8 mouse cellular contexts compared by ENCODE assay signal in the genomic region with DNA sequence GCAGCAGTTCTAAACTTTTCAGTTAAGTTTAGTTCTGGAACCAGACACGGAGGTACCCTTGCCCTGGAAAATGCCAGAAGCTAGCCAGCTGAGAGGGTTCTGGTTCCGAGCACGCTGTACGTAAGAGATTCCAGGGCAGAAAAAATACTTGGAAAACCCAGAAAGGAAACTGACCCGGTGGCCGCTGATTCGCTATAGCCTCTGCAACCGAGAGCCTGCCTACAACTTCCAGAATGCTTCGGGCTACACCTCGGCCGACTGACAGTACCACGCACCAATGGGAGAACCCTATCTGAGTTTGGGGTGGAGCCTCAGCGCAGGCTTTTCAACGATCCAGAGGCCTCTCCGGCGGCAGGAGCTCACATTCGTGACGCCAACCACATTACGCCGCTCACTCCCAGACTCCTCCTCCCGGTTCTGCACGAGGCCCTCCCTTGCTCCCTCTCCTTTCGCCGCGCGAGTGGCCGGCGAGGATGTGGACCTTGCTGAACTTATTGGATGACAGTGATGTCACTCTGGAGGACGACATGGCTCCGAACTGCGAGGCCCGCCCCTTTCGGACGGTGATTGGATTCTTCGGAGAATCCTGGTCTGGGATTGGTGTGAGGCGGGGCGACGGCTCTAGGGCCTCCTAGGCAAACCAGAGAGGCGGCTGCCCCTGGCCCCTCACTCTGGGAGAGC. TPM values are rescaled to one million over a fixed set of nuclear protein-coding genes. Genes with fewer than 3 reads are reported as not detected.
A peak's percentile ranks its signal among the peaks of the same experiment; 100 is the strongest.
DNase-seq lines count a peak whose midpoint lies in the region; ATAC-seq and TF ChIP-seq lines count a peak whose summit lies in the region.

A gene (plus strand): TSS at position 378 of the 681 bp plus-strand sequence.

- WGBS in embryonic facial prominence, embryonic 14.5 days = 0% methylated on average over 38 of the region's 39 CpGs
- 2% methylated on average over 39 of the region's 39 CpGs for WGBS in heart, adult 2 months
- under 1% methylated on average over 39 of the region's 39 CpGs for WGBS in limb, embryonic 13.5 days
- WGBS in midbrain, embryonic 16.5 days = under 1% methylated on average over 39 of the region's 39 CpGs

- no peak for TF ChIP-seq EP300 in heart, adult 2 months (IDR thresholded peaks at IDR 0.05; ENCODE audit: insufficient read depth, low read depth, low read length)

- intact Hi-C loops in heart, adult 2 months (cut with DNase I) = loop anchor here (2.0 to 10.0 kb wide), 3 partner anchors 47 to 757 kb away; a partner anchor contains a TSS

- H3K79me2 ChIP-seq in heart, adult 2 months (replicated peaks; ENCODE audit: control insufficient read depth, insufficient read depth, low read length) = no peaks in the 10 kb centered on the region

- peaks cover 28% of the 10 kb centered on the region for H3K4me1 ChIP-seq in embryonic facial prominence, embryonic 14.5 days (ENCODE audit: control insufficient read depth, insufficient read depth, low read length)
- H3K4me1 ChIP-seq in heart, adult 2 months (ENCODE audit: control insufficient read depth, insufficient read depth, low read length) = peaks cover 4% of the 10 kb centered on the region
- peaks cover 48% of the 10 kb centered on the region for H3K4me1 ChIP-seq in limb, embryonic 13.5 days
- peaks cover 26% of the 10 kb centered on the region for H3K4me1 ChIP-seq in midbrain, embryonic 16.5 days (ENCODE audit: control insufficient read depth, insufficient read depth, low read length)

- DNase-seq in 3T3-L1 (ENCODE audit: low read depth, low spot score) = peak; percentile 100
- peak; percentile 83 to 94 for DNase-seq in adrenal gland, postnatal 4 days (ENCODE audit: low spot score in 2 of 2)
- peak; percentile 100 for DNase-seq in embryonic facial prominence, embryonic 14.5 days (ENCODE audit: low spot score)
- DNase-seq in heart, adult 2 months = peak; percentile 98 to 100
- peak; percentile 99 to 100 for DNase-seq in kidney, adult 8-10 months
- DNase-seq in spleen, postnatal 10 days (ENCODE audit: low spot score in 2 of 2) = peak; percentile 95

- peak within 1 kb of the TSS; percentile 48 for H3K4me3 ChIP-seq in embryonic facial prominence, embryonic 14.5 days (ENCODE audit: low read depth, low read length)
- peak within 1 kb of the TSS; percentile 63 for H3K4me3 ChIP-seq in heart, adult 2 months
- H3K4me3 ChIP-seq in limb, embryonic 13.5 days = peak within 1 kb of the TSS; percentile 59
- peak within 1 kb of the TSS; percentile 49 for H3K4me3 ChIP-seq in midbrain, embryonic 16.5 days (ENCODE audit: low read depth, low read length)

- TF ChIP-seq CTCF in heart, adult 2 months (IDR thresholded peaks at IDR 0.05) = no peak

- no peaks in the 10 kb centered on the region for H3K27me3 ChIP-seq in embryonic facial prominence, embryonic 14.5 days (replicated peaks; ENCODE audit: control insufficient read depth, insufficient read depth, low read length)
- no peaks in the 10 kb centered on the region for H3K27me3 ChIP-seq in heart, adult 2 months (ENCODE audit: control insufficient read depth, insufficient read depth, low read length)
- no peaks in the 10 kb centered on the region for H3K27me3 ChIP-seq in limb, embryonic 13.5 days
- H3K27me3 ChIP-seq in midbrain, embryonic 16.5 days (ENCODE audit: control insufficient read depth, insufficient read depth, low read depth, low read length) = no peaks in the 10 kb centered on the region

- H3K36me3 ChIP-seq in embryonic facial prominence, embryonic 14.5 days (ENCODE audit: control insufficient read depth, insufficient read depth, low read length) = no peaks in the 10 kb centered on the region
- no peaks in the 10 kb centered on the region for H3K36me3 ChIP-seq in heart, adult 2 months (ENCODE audit: control insufficient read depth, insufficient read depth, low read length)
- H3K36me3 ChIP-seq in limb, embryonic 13.5 days = peaks cover 10% of the 10 kb centered on the region; the same call in 1 of the 2 replicates
- 0 out of 2 replicates have a peak, but pooled peaks cover 3% of the 10 kb centered on the region for H3K36me3 ChIP-seq in midbrain, embryonic 16.5 days (ENCODE audit: control insufficient read depth, insufficient read depth, low read length)

- H3K9me3 ChIP-seq in embryonic facial prominence, embryonic 14.5 days (ENCODE audit: control insufficient read depth, low read length) = no peaks in the 10 kb centered on the region
- H3K9me3 ChIP-seq in limb, embryonic 13.5 days = no peaks in the 10 kb centered on the region
- no peaks in the 10 kb centered on the region for H3K9me3 ChIP-seq in midbrain, embryonic 16.5 days (replicated peaks; ENCODE audit: control insufficient read depth, low read length, poor library complexity, severe bottlenecking)

- TF ChIP-seq POLR2A in heart, adult 2 months (IDR thresholded peaks at IDR 0.05; ENCODE audit: insufficient read depth, low read depth, low read length) = peak; percentile 64

- peak within 1 kb of the TSS; percentile 71 for H3K4me2 ChIP-seq in embryonic facial prominence, embryonic 14.5 days (ENCODE audit: low read depth, low read length)
- peak within 1 kb of the TSS; percentile 77 for H3K4me2 ChIP-seq in limb, embryonic 13.5 days (replicated peaks)
- H3K4me2 ChIP-seq in midbrain, embryonic 16.5 days (ENCODE audit: low read length) = peak within 1 kb of the TSS; percentile 77

- H3K9ac ChIP-seq in embryonic facial prominence, embryonic 14.5 days (ENCODE audit: low read depth, low read length) = peak within 1 kb of the TSS; percentile 78
- peak within 1 kb of the TSS; percentile 57 for H3K9ac ChIP-seq in heart, adult 2 months (ENCODE audit: low read depth, low read length)
- peak within 1 kb of the TSS; percentile 76 for H3K9ac ChIP-seq in limb, embryonic 13.5 days
- H3K9ac ChIP-seq in midbrain, embryonic 16.5 days (ENCODE audit: low read depth, low read length) = peak within 1 kb of the TSS; percentile 78

- peak within 1 kb of the TSS; percentile 86 for H3K27ac ChIP-seq in embryonic facial prominence, embryonic 14.5 days (replicated peaks; ENCODE audit: low read depth, low read length)
- H3K27ac ChIP-seq in heart, adult 2 months = peak within 1 kb of the TSS; percentile 86
- peak within 1 kb of the TSS; percentile 79 for H3K27ac ChIP-seq in limb, embryonic 13.5 days
- peak within 1 kb of the TSS; percentile 84 for H3K27ac ChIP-seq in midbrain, embryonic 16.5 days (ENCODE audit: low read length)

- ATAC-seq in embryonic facial prominence, embryonic 14.5 days (ENCODE audit: low read depth) = peak; percentile 98
- peak; percentile 99 for ATAC-seq in limb, embryonic 13.5 days (ENCODE audit: low FRiP score, low read depth)
- ATAC-seq in midbrain, embryonic 16.5 days = peak; percentile 99

RNA-seq across cellular contexts. Expression of the gene that starts here (rescaled TPM):
- total RNA-seq in adrenal gland, postnatal 4 days (2021) = 1 to 10 TPM; 5.7 to 6.3 TPM
- polyA plus RNA-seq in embryonic facial prominence, embryonic 14.5 days (2014; fragmentation: Nextera tagmentation; extraction: Ambion mirVana) = 3.9 and 7.1 TPM in 2 replicates
- total RNA-seq in heart, adult 2 months (2021) = 10 to 100 TPM in 1 of 2 experiments, 1 to 10 TPM in 1; 9.6 to 10.3 TPM
- 2.5 and 2.7 TPM in 2 replicates for polyA plus RNA-seq in heart, adult 2 months (2012; rRNA removed)
- polyA plus RNA-seq in limb, embryonic 13.5 days (2015; fragmentation: Nextera tagmentation; extraction: Ambion mirVana) = 6.9 and 7.3 TPM in 2 replicates
- polyA plus RNA-seq in midbrain, embryonic 16.5 days (2015; fragmentation: Nextera tagmentation; extraction: Ambion mirVana) = 7.9 and 8.6 TPM in 2 replicates

Comparison
In these comparisons a context has a peak if more than half of its experiments do, and no peak if none do; other contexts are left out.
1. Peak in every context shown above with its lines: DNase-seq, ATAC-seq, H3K4me3 ChIP-seq and H3K27ac ChIP-seq.